8 mouse cellular contexts compared by ENCODE assay signal in genomic region chr1:136135046-136135445, GRCm38 (mm10). TPM values are rescaled to one million over a fixed set of nuclear protein-coding genes. Genes with fewer than 3 reads are reported as not detected.
DNase-seq lines count a peak whose midpoint lies in the region; ATAC-seq and TF ChIP-seq lines count a peak whose summit lies in the region.

No protein-coding gene starts in this region.

- peak overlapping the region; percentile 91 for H3K4me2 ChIP-seq in myocyte (ENCODE audit: low read depth)

- H3K27me3 ChIP-seq in myocyte (ENCODE audit: control insufficient read depth, insufficient read depth, insufficient read length): no peaks in the 10 kb centered on the region

- H3ac ChIP-seq in myocyte (ENCODE audit: control insufficient read depth, insufficient read length): no peak overlapping the region

- H3K4me3 ChIP-seq in myocyte: peak overlapping the region; percentile 57

- ATAC-seq in common myeloid progenitor, adult 5-6 weeks (replicated peaks; ENCODE audit: low read depth, poor library complexity, severe bottlenecking): peak; percentile 56

- TF ChIP-seq POLR2A in myocyte (IDR thresholded peaks at IDR 0.05; ENCODE audit: insufficient read length, low read depth): no peak

- H3K79me2 ChIP-seq in myocyte (ENCODE audit: control insufficient read depth, insufficient read depth): peaks cover 50% of the 10 kb centered on the region

- DNase-seq in kidney, adult 9 months: peak; percentile 46
- no peak for DNase-seq in kidney, postnatal 10 days
- DNase-seq in liver: peak; percentile 85
- peak; percentile 84 for DNase-seq in thymus, postnatal 4 days
- no peak for DNase-seq in cerebellum, adult 9-11 months
- no peak for DNase-seq in frontal cortex, postnatal 36 days (ENCODE audit: low spot score in 2 of 2)

- H3K36me3 ChIP-seq in myocyte (ENCODE audit: control insufficient read depth, insufficient read depth): no peaks in the 10 kb centered on the region

TF ChIP-seq in myocyte, 11 proteins besides CTCF, POLR2A, EP300 and RAD21:
- TF ChIP-seq REST (IDR thresholded peaks at IDR 0.05; ENCODE audit: insufficient read depth, insufficient read length) (no peak), CEBPB (IDR thresholded peaks at IDR 0.05; ENCODE audit: insufficient read depth, poor library complexity, severe bottlenecking) (no peak), E2F4 (IDR thresholded peaks at IDR 0.05; ENCODE audit: insufficient read depth) (no peak), TCF3 (IDR thresholded peaks at IDR 0.05; ENCODE audit: insufficient read length, low read depth) (no peak), TCF12 (IDR thresholded peaks at IDR 0.05; ENCODE audit: insufficient read depth, poor library complexity, severe bottlenecking) (no peak), POLR2AphosphoS2 (IDR thresholded peaks at IDR 0.05; ENCODE audit: insufficient read length, low read depth) (no peak), SRF (IDR thresholded peaks at IDR 0.05; ENCODE audit: control insufficient read depth, insufficient read length, low read depth) (no peak), MAX (IDR thresholded peaks at IDR 0.05; ENCODE audit: low read depth) (no peak), MYOD1 (IDR thresholded peaks at IDR 0.05; ENCODE audit: control insufficient read depth in 1 of 3, insufficient read length in 2 of 3, low read depth in 2 of 3) (no peak)

RNA-seq across cellular contexts. Expression of gene Kif21b, which starts 3.9 kb away (rescaled TPM):
- 13.4 and 13.5 TPM in 2 replicates for total RNA-seq in common myeloid progenitor, adult 5-6 weeks (2017)
- 16.8 TPM for polyA plus RNA-seq in myocyte (2012; fragmentation: generic; extraction: Trizol)

Comparison
In these comparisons a context has a peak if more than half of its experiments do, and no peak if none do; other contexts are left out.
1. DNase-seq: peak in kidney, adult 9 months (single experiment), liver (single experiment) and thymus, postnatal 4 days (single experiment); none in kidney, postnatal 10 days (single experiment), cerebellum, adult 9-11 months (single experiment) and frontal cortex, postnatal 36 days (0 of 2).